Mouse (Mus musculus): ENCODE measurements at regions not wholly inside any gene's neighbourhood (a gene's known extent, or its start where the extent isn't known, plus 50 kb on each side); places are given as distances from the start of the nearest gene placed in this dataset.

DNA sequence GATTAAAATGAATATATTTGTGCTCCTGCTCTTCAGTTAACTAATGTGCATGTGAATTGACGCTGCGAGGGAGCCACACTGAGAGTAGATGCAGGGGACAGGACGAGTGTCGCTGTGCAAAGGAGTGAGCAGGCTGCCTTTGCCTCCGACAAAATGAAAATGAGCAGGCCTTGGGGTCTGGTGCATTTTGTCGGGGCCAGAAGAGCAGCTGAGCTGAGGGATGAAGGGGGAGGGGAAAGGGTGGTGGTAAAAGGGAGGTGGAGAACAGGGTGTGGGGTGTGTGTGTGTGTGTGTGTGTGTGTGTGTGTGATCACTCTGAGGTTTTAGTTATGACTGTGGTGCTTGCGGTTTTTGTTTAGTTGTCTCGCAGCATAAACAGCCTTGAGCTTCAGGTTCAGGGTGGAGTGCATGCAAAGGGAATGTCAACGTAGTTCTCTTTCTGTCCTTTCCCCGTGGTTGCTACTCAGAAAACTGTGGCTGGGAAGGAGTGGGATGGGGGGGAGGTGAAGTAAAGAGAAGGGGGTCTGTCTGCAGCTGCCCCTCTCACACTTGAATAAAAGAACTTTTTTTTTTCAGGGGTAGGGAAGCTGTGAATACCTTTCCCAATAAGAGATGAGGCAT, 163.0 kb upstream of the Tmem161b start:
- no peak for DNase-seq (ENCODE audit: low read depth, low spot score)
- TF ChIP-seq ZC3H11A (IDR thresholded peaks at IDR 0.05; ENCODE audit: borderline replicate concordance, low read depth, low read length) (no peak), MAFK (IDR thresholded peaks at IDR 0.05; ENCODE audit: insufficient read depth, low read depth, low read length) (no peak), ZNF384 (IDR thresholded peaks at IDR 0.05; ENCODE audit: low read depth, low read length) (no peak), CHD2 (IDR thresholded peaks at IDR 0.05; ENCODE audit: low read depth, low read length) (no peak), HCFC1 (IDR thresholded peaks at IDR 0.05; ENCODE audit: borderline replicate concordance, insufficient read depth, low read length) (no peak)
- Histone ChIP-seq H3K27ac (ENCODE audit: insufficient read depth, low read depth, low read length, poor library complexity, severe bottlenecking) (no peak overlapping the region; the same call in 1 of the 2 replicates), H3K36me3 (ENCODE audit: control insufficient read depth, insufficient read depth, low read length, poor library complexity, severe bottlenecking) (no peaks in the 10 kb centered on the region), H3K4me3 (ENCODE audit: insufficient read depth in 1 of 2, low read depth in 1 of 2, low read length in 2 of 2, poor library complexity in 1 of 2, severe bottlenecking in 1 of 2) (no peak overlapping the region), H3K9me3 (ENCODE audit: control insufficient read depth, insufficient read depth, low read depth, low read length) (no peaks in the 10 kb centered on the region), H3K9ac (ENCODE audit: insufficient read depth, low read depth, low read length, poor library complexity, severe bottlenecking) (no peak overlapping the region), H3K4me1 (ENCODE audit: control insufficient read depth in 2 of 2, insufficient read depth in 2 of 2, low read length in 2 of 2, poor library complexity in 1 of 2) (peaks cover 0 to 5% of the 10 kb centered on the region in 2 experiments; a peak in 1 of 4 replicates)
- in situ Hi-C loops (cut with MboI; ENCODE audit: low sequenced_read_pairs in 2 of 2, unreplicated experiment in 2 of 2), result no loop called here

DNA sequence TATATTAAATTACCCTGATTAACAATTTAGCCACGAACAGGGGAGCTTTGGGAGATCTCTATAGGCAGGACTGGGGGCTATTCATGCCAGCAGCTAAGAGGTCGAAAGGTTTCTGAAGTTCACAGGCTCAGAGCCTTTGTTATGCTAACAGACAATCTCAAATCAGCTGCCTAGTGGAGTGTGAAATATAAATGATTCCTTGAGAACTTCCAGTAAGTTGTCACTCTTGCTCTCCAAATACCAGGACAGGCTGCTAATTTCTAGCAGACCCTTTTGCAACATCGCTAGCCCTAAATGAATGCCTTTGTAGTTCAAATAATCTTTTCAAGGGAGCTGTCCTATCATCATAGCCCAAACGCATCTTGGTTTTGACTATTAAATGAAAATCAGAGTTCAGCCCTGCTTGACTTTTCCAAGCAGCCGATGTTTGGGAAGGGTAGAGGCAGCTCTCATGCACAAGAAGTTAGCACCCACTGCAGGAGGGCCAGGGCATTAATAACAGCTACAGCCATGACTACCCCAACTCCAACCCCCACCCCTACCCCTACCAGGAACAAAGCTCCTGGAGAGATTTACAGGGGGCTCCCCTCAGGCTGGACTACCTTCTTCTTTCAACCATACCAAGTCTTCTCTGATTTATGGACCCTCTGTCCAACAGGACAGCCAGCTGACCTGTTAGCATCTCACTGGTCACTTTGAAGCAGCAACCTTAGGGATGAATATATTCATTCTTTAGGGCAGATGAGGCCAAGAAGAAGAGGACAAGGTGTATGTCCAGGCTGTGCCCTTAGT, 162.2 kb upstream of the Tmem161b start:
- Histone ChIP-seq H3K4me3 (ENCODE audit: insufficient read depth in 1 of 2, low read depth in 1 of 2, low read length in 2 of 2, poor library complexity in 1 of 2, severe bottlenecking in 1 of 2) (no peak overlapping the region), H3K4me1 (ENCODE audit: control insufficient read depth in 2 of 2, insufficient read depth in 2 of 2, low read length in 2 of 2, poor library complexity in 1 of 2) (peaks cover 0 to 5% of the 10 kb centered on the region in 2 experiments; a peak in 1 of 4 replicates), H3K9ac (ENCODE audit: insufficient read depth, low read depth, low read length, poor library complexity, severe bottlenecking) (no peak overlapping the region), H3K27ac (ENCODE audit: insufficient read depth, low read depth, low read length, poor library complexity, severe bottlenecking) (no peak overlapping the region), H3K36me3 (ENCODE audit: control insufficient read depth, insufficient read depth, low read length, poor library complexity, severe bottlenecking) (no peaks in the 10 kb centered on the region), H3K9me3 (ENCODE audit: control insufficient read depth, insufficient read depth, low read depth, low read length) (no peaks in the 10 kb centered on the region)
- in situ Hi-C loops (cut with MboI; ENCODE audit: low sequenced_read_pairs in 2 of 2, unreplicated experiment in 2 of 2), result no loop called here
- DNase-seq (ENCODE audit: low read depth, low spot score), result no peak
- TF ChIP-seq MAFK (IDR thresholded peaks at IDR 0.05; ENCODE audit: insufficient read depth, low read depth, low read length) (no peak), CHD2 (IDR thresholded peaks at IDR 0.05; ENCODE audit: low read depth, low read length) (no peak)

DNA sequence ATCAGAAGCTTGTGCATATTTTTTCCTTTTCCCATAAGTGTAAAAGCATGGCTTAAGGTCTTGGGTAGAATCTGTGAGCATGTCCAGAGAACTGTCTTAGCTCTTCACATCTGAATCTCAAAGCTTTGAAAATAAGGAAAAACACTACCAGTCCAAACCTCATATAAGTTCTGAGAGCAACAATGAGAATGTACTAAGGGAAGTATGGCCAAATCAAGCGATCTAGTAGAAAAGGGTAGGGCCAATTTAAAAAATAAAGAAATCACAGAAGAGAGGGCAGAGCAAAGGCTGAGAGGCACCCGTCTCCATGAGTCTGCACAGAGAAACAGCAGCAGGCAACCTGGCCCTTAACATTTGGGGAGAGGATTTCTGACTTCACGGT, 161.7 kb upstream of the Tmem161b start:
- in situ Hi-C loops (cut with MboI; ENCODE audit: low sequenced_read_pairs in 2 of 2, unreplicated experiment in 2 of 2), result no loop called here
- Histone ChIP-seq H3K9me3 (ENCODE audit: control insufficient read depth, insufficient read depth, low read depth, low read length) (no peaks in the 10 kb centered on the region), H3K27ac (ENCODE audit: insufficient read depth, low read depth, low read length, poor library complexity, severe bottlenecking) (no peak overlapping the region), H3K9ac (ENCODE audit: insufficient read depth, low read depth, low read length, poor library complexity, severe bottlenecking) (no peak overlapping the region), H3K4me1 (ENCODE audit: control insufficient read depth in 2 of 2, insufficient read depth in 2 of 2, low read length in 2 of 2, poor library complexity in 1 of 2) (peaks cover 0 to 5% of the 10 kb centered on the region in 2 experiments; a peak in 1 of 4 replicates), H3K36me3 (ENCODE audit: control insufficient read depth, insufficient read depth, low read length, poor library complexity, severe bottlenecking) (no peaks in the 10 kb centered on the region), H3K4me3 (ENCODE audit: insufficient read depth in 1 of 2, low read depth in 1 of 2, low read length in 2 of 2, poor library complexity in 1 of 2, severe bottlenecking in 1 of 2) (no peak overlapping the region)
- TF ChIP-seq ZC3H11A (IDR thresholded peaks at IDR 0.05; ENCODE audit: borderline replicate concordance, low read depth, low read length), result no peak
- TF ChIP-seq MAFK (IDR thresholded peaks at IDR 0.05; ENCODE audit: insufficient read depth, low read depth, low read length), result no peak
- TF ChIP-seq HCFC1 (IDR thresholded peaks at IDR 0.05; ENCODE audit: borderline replicate concordance, insufficient read depth, low read length), result no peak
- TF ChIP-seq CHD2 (IDR thresholded peaks at IDR 0.05; ENCODE audit: low read depth, low read length), result no peak
- DNase-seq (ENCODE audit: low read depth, low spot score), result no peak

DNA sequence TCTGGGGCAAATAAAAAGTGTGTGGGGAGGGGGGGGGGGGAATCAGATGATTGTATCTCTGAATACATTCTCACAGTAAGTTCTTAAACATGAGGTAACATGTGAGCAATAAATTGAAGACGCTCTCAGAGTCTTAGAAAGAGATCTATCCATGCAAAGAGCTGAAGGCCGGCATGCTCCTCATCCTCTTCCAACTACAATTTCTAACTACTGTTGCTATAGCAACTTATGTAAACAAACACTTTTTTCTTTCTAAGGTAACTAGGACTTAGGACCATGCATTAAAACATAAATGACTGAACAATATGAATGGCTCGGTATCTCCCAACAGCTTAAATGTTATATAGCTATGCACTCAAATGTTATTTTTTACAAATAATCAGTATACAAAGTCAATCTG, 161.2 kb upstream of the Tmem161b start:
- in situ Hi-C loops (cut with MboI; ENCODE audit: low sequenced_read_pairs in 2 of 2, unreplicated experiment in 2 of 2), result no loop called here
- peaks cover 0 to 5% of the 10 kb centered on the region in 2 experiments; a peak in 1 of 4 replicates for H3K4me1 ChIP-seq (ENCODE audit: control insufficient read depth in 2 of 2, insufficient read depth in 2 of 2, low read length in 2 of 2, poor library complexity in 1 of 2)
- no peaks in the 10 kb centered on the region for H3K36me3 ChIP-seq (ENCODE audit: control insufficient read depth, insufficient read depth, low read length, poor library complexity, severe bottlenecking)
- no peak overlapping the region for H3K4me3 ChIP-seq (ENCODE audit: insufficient read depth in 1 of 2, low read depth in 1 of 2, low read length in 2 of 2, poor library complexity in 1 of 2, severe bottlenecking in 1 of 2)
- H3K9ac ChIP-seq (ENCODE audit: insufficient read depth, low read depth, low read length, poor library complexity, severe bottlenecking), result no peak overlapping the region
- no peaks in the 10 kb centered on the region for H3K9me3 ChIP-seq (ENCODE audit: control insufficient read depth, insufficient read depth, low read depth, low read length)
- H3K27ac ChIP-seq (ENCODE audit: insufficient read depth, low read depth, low read length, poor library complexity, severe bottlenecking), result no peak overlapping the region
- DNase-seq (ENCODE audit: low read depth, low spot score), result no peak
- no peak for TF ChIP-seq HCFC1 (IDR thresholded peaks at IDR 0.05; ENCODE audit: borderline replicate concordance, insufficient read depth, low read length)
- no peak for TF ChIP-seq MAFK (IDR thresholded peaks at IDR 0.05; ENCODE audit: insufficient read depth, low read depth, low read length)
- no peak for TF ChIP-seq CHD2 (IDR thresholded peaks at IDR 0.05; ENCODE audit: low read depth, low read length)
- no peak for TF ChIP-seq ZC3H11A (IDR thresholded peaks at IDR 0.05; ENCODE audit: borderline replicate concordance, low read depth, low read length)
- TF ChIP-seq ZNF384 (IDR thresholded peaks at IDR 0.05; ENCODE audit: low read depth, low read length), result no peak
